Mouse (Mus musculus) C2C12 (cell line): ENCODE results near the gene Leng8.

Source experiments
- CEBPB ChIP-seq: IDR thresholded peaks from one replicate; pipeline ENCODE4 v1.6.1; 2011; ENCODE audit warnings: low read depth, mild to moderate bottlenecking, control low read depth, moderate library complexity
- CTCF ChIP-seq: IDR thresholded peaks from one replicate; pipeline ENCODE4 v1.5.1; 2011; ENCODE audit not compliant: control insufficient read depth, insufficient read depth, insufficient read length
- MAX ChIP-seq: IDR thresholded peaks from one replicate; pipeline ENCODE4 v1.6.1; 2011; ENCODE audit warnings: mild to moderate bottlenecking, control low read depth
- MYOG ChIP-seq: IDR thresholded peaks from one replicate; pipeline ENCODE4 v1.6.1; 2011; ENCODE audit not compliant: control insufficient read depth, insufficient read length; ENCODE audit errors: extremely low read depth
- USF1 ChIP-seq: IDR thresholded peaks from one replicate; pipeline ENCODE4 v1.6.1; 2011; ENCODE audit warnings: low read depth, mild to moderate bottlenecking, control low read depth, moderate library complexity

- TF ChIP-seq CTCF = no peak
- no peak for TF ChIP-seq USF1
- TF ChIP-seq MAX = no peak
- TF ChIP-seq MYOG = no peak
- TF ChIP-seq CEBPB = no peak
Observed at GRCm38 (mm10) chr7:4126992-4127785, 9.7 kb upstream of the Leng8 start.
